Mouse (Mus musculus) cerebellum, adult 18-20 months (tissue): ENCODE data around the gene Irgm1.
"Not testable (repeated sequence)": the region's sequence is repeated elsewhere in the genome, so short reads cannot be mapped to it uniquely, and the experiment has no call there.

ENCODE experiments used
- DNase-seq, 2 experiments: peaks; one replicate each; pipeline ENCODE4 v3.0.0; 2021

The Irgm1 gene

GRCm38 (mm10) chr11:48871201-48871772, at the start of gene Irgm1:
Gene Irgm1 (minus strand): TSS chr11:48871683.
- DNase-seq, result peak; percentile 32 to 37

GRCm38 (mm10) chr11:48918380-48918779, 46.9 kb upstream of the Irgm1 start:
- no peak for DNase-seq

DNA sequence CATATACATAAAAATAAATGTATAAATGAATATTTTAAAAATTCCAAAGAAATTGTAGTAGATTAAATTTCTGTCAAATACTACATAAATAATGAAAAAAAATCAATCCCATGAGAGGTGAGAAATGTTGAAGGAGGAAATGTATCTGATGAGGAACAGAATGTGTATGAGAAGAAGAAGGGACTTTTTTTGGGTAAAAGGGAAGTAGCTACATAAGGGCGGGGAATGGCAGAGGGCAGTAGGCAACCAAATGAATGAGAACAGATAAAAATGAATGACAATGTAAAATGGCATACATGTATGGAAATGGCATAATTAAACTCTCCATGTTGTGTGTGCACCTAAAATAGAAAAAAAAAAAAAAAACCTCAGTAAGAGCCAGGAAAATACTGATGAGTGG, 42.1 kb upstream of the Irgm1 start:
- no peak for DNase-seq

- no peak for DNase-seq
Observed at GRCm38 (mm10) chr11:48908459-48908858, 37.0 kb upstream of the Irgm1 start.

GRCm38 (mm10) chr11:48902021-48902420, 30.5 kb upstream of the Irgm1 start, which contains the start of gene Gm5431:
Gene Gm5431 (minus strand): TSS chr11:48902214.
- no peak for DNase-seq

GRCm38 (mm10) chr11:48901567-48901930, 30.1 kb upstream of the Irgm1 start:
- DNase-seq, result not testable (repeated sequence)

- DNase-seq, result not testable (repeated sequence)
Observed at GRCm38 (mm10) chr11:48900654-48901566, 29.4 kb upstream of the Irgm1 start.

- DNase-seq, result no peak
Observed at GRCm38 (mm10) chr11:48898812-48899431, 27.4 kb upstream of the Irgm1 start.

DNA sequence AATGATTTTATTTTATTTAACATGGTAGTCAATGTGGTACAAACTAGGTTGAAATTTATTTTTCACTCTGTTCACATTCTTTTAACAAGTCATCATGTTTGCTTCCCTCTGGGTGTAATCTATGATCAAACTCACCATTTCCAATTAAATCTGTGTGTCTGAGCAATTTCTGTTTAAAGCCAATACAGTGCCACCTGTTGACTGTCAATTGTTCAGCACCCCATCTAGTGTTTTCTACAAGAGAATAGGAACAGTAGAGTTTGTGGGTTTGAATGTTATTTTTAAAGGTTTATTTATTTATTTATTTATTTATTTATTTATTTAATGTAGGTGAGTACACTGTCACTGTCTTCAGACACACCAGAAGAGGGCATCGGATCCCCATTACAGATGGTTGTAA, 5.2 kb upstream of the Irgm1 start:
- DNase-seq, result no peak

- not testable (repeated sequence) for DNase-seq
Observed at GRCm38 (mm10) chr11:48875343-48875837, 3.9 kb upstream of the Irgm1 start.

- peak; percentile 60 to 62 for DNase-seq
Observed at GRCm38 (mm10) chr11:48874465-48874864, 3.0 kb upstream of the Irgm1 start.

- no peak for DNase-seq
Observed at GRCm38 (mm10) chr11:48873591-48874290, 2.3 kb upstream of the Irgm1 start.

- no peak for DNase-seq
Observed at GRCm38 (mm10) chr11:48872695-48873300, 1.3 kb upstream of the Irgm1 start.

GRCm38 (mm10) chr11:48871817-48872541, 496 bp upstream of the Irgm1 start:
- peak in 1 of 2 experiments; percentile 30 for DNase-seq

DNA sequence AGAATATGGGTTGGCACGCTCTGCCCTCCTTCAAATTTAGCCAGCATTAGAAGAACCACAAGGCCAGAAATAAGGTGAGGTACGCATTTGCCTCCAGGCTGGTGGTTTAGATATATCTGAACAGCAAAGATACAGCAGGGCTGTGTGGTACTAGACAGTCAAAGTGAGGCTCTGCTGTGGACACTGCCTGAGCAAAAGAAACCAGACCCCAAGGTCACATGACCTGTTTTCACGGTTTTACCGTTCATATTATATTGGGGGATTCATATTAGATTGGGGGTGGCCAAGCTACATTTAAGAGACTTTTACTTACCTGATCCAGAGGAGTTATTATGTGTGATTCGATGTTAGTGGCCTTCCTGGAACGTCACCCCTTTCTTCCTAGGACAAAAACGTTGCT, 702 bp downstream of the Irgm1 start:
- DNase-seq, result no peak

GRCm38 (mm10) chr11:48869380-48870110, 1.9 kb downstream of the Irgm1 start:
- DNase-seq, result no peak

GRCm38 (mm10) chr11:48866481-48866880, 5.0 kb downstream of the Irgm1 start:
- no peak for DNase-seq

DNA sequence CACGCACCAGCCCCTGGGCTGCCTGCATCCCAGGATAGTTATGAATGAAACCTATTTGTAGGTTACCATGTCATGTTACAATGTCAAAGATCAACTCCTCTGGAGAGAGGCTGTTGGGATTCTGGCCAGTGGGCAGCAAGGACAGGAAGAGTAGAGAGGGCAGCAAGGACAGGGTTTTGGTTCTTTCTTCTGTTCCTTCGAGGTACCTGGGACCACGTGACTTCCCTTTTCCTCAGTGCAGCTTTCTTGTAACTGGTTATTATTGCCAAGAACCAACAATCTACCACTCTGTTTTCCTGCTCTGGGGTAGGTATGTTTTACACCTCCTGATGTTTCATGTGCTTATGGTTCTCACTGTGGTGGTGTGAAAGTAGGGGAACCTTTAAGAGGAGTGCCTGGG, 7.7 kb downstream of the Irgm1 start:
- DNase-seq, result no peak

DNA sequence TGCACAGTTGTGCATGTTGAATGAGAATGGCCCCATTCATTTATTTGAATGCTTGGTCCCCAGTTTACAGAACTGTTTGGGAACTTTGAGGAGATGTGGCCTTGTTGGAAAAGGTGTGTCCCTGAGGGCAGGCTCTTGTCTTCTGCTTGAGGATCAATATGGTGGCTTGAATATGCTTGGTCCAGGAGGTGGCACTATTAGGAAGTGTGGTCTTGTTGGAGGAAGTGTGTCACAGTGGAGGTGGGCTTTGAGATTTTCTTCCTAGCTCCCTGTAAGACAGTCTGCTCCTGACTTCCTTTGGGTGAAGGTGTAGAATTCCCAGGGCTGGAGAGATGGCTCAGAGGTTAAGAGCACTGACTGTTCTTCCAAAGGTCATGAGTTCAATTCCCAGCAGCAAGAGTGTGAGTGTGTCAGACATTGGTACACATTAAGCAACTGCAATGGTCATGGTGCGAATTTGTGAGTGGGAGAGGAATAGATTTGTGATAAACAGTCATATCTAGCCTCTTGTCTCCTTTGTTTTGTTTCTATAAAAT, 8.6 kb downstream of the Irgm1 start:
- DNase-seq, result no peak

GRCm38 (mm10) chr11:48859014-48859413, 12.5 kb downstream of the Irgm1 start:
- peak; percentile 69 to 73 for DNase-seq
